Mouse (Mus musculus) layer of hippocampus, adult 9-11 months (tissue): Measurements from ENCODE around the gene H2bfm.
"Not testable (repeated sequence)": the region's sequence is repeated elsewhere in the genome, so short reads cannot be mapped to it uniquely, and the experiment has no call there.

ENCODE experiments used
- DNase-seq: peaks from one replicate; pipeline ENCODE4 v3.0.0; 2022

The H2bfm gene

GRCm38 (mm10) chrX:136927031-136927430, at the start of gene H2bfm:
Gene H2bfm (plus strand): TSS chrX:136927325.
- no peak for DNase-seq

- DNase-seq = peak; percentile 12
Measured at GRCm38 (mm10) chrX:136895757-136896156, 31.4 kb upstream of the H2bfm start.

- no peak for DNase-seq
Measured at GRCm38 (mm10) chrX:136904369-136904768, 22.8 kb upstream of the H2bfm start.

- DNase-seq = no peak
Measured at GRCm38 (mm10) chrX:136925863-136926262, 1.3 kb upstream of the H2bfm start.

- DNase-seq = no peak
Measured at GRCm38 (mm10) chrX:136937985-136938384, 10.9 kb downstream of the H2bfm start.

GRCm38 (mm10) chrX:136957583-136958279, 30.6 kb downstream of the H2bfm start:
- DNase-seq = peak; percentile 84

GRCm38 (mm10) chrX:136958300-136958699, 31.2 kb downstream of the H2bfm start:
- not testable (repeated sequence) for DNase-seq

- no peak for DNase-seq
Measured at GRCm38 (mm10) chrX:136959688-136960087, 32.6 kb downstream of the H2bfm start.

- DNase-seq = not testable (repeated sequence)
Measured at GRCm38 (mm10) chrX:136975397-136975796, 48.3 kb downstream of the H2bfm start, which contains the start of gene Tmsb15b2. Gene Tmsb15b2 (minus strand): TSS chrX:136975497.

GRCm38 (mm10) chrX:136976424-136977084, 49.4 kb downstream of the H2bfm start, which contains the start of the genes Tmsb15l and Tmsb15b1:
Gene Tmsb15l (minus strand): TSS chrX:136976869.
Gene Tmsb15b1 (minus strand): TSS chrX:136976874.
- DNase-seq = peak; percentile 91
